Mouse (Mus musculus) MEL (cell line): ENCODE measurements at regions not wholly inside any gene's neighbourhood (a gene's known extent, or its start where the extent isn't known, plus 50 kb on each side); places are given as distances from the start of the nearest gene placed in this dataset.

Experiments
- DNase-seq: peaks from one replicate; pipeline ENCODE4 v3.0.0; 2011; ENCODE audit warnings: low read depth, low spot score
- H3K27ac ChIP-seq: 2 replicates; pipeline ENCODE4 v1.5.1; 2012; ENCODE audit warnings: low read depth, mild to moderate bottlenecking, control low read depth, low read length, moderate library complexity; ENCODE audit not compliant: control insufficient read depth
- H3K27me3 ChIP-seq, 2 experiments: fragments of 150-350 bp in 1 of 2; sonication (generic) in 1 of 2; 2 replicates each; pipeline ENCODE4 v1.6.1; 2012; ENCODE audit warnings: low read length in 2 of 2, mild to moderate bottlenecking in 2 of 2, improper control_type of control experiment in 1 of 2, moderate library complexity in 1 of 2; ENCODE audit not compliant: insufficient read depth in 2 of 2, control insufficient read depth in 1 of 2
- H3K36me3 ChIP-seq, 2 experiments: 2 replicates each; pipeline ENCODE4 v1.6.1; 2012 to 2014; ENCODE audit warnings: low read length in 2 of 2, improper control_type of control experiment in 1 of 2, inconsistent platforms in 1 of 2, mild to moderate bottlenecking in 1 of 2; ENCODE audit not compliant: insufficient read depth in 2 of 2, control insufficient read depth in 1 of 2
- H3K4me1 ChIP-seq, 2 experiments: fragments of 150-350 bp in 1 of 2; sonication (generic) in 1 of 2; 2 replicates each; pipeline ENCODE4 v1.6.1; 2012; ENCODE audit warnings: low read length in 2 of 2, improper control_type of control experiment in 1 of 2, mild to moderate bottlenecking in 1 of 2; ENCODE audit not compliant: insufficient read depth in 2 of 2, control insufficient read depth in 1 of 2
- H3K4me3 ChIP-seq, 2 experiments: fragments of 150-350 bp in 1 of 2; sonication (generic) in 1 of 2; 2 replicates each; pipeline ENCODE4 v1.5.1; 2012; ENCODE audit warnings: low read depth in 2 of 2, low read length in 2 of 2, mild to moderate bottlenecking in 2 of 2, moderate library complexity in 2 of 2, control low read depth in 1 of 2, improper control_type of control experiment in 1 of 2; ENCODE audit not compliant: control insufficient read depth in 1 of 2, insufficient read depth in 1 of 2
- H3K79me2 ChIP-seq: 2 replicates; pipeline ENCODE4 v1.6.1; 2012; ENCODE audit warnings: mild to moderate bottlenecking, low read length, moderate library complexity; ENCODE audit not compliant: control insufficient read depth, poor library complexity, insufficient read depth
- H3K9ac ChIP-seq: 2 replicates; pipeline ENCODE4 v1.6.1; 2012; ENCODE audit warnings: low read depth, mild to moderate bottlenecking, control low read depth, low read length, moderate library complexity; ENCODE audit not compliant: control insufficient read depth, poor library complexity, severe bottlenecking
- H3K9me3 ChIP-seq: fragments of 150-350 bp; sonication (generic); replicated peaks from 2 replicates; pipeline ENCODE4 v1.6.1; 2012; ENCODE audit warnings: mild to moderate bottlenecking, low read length, improper control_type of control experiment, moderate library complexity; ENCODE audit not compliant: insufficient read depth
- BHLHE40 ChIP-seq: IDR thresholded peaks from 2 replicates; pipeline ENCODE4 v1.6.1; 2012; ENCODE audit warnings: low read depth, mild to moderate bottlenecking, inconsistent platforms, low read length, improper control_type of control experiment, borderline replicate concordance
- CHD2 ChIP-seq: IDR thresholded peaks from 2 replicates; pipeline ENCODE4 v1.6.1; 2011; ENCODE audit warnings: low read length, improper control_type of control experiment
- CTCF ChIP-seq, 3 experiments: IDR thresholded peaks in 2 of 3; conservative IDR thresholded peaks in 1 of 3; 2 replicates each; pipeline ENCODE4 v1.5.1; 2011 to 2012; ENCODE audit warnings: low read length in 3 of 3, low read depth in 2 of 3, mild to moderate bottlenecking in 2 of 3, improper control_type of control experiment in 1 of 3, inconsistent platforms in 1 of 3, mixed read lengths in 1 of 3, moderate library complexity in 1 of 3; ENCODE audit not compliant: control insufficient read depth in 1 of 3, insufficient read depth in 1 of 3, poor library complexity in 1 of 3, severe bottlenecking in 1 of 3
- EP300 ChIP-seq, 2 experiments: IDR thresholded peaks; 2 replicates each; pipeline ENCODE4 v1.6.1; 2011; ENCODE audit warnings: improper control_type of control experiment in 2 of 2, low read length in 2 of 2, low read depth in 1 of 2, mild to moderate bottlenecking in 1 of 2
- ETS1 ChIP-seq: IDR thresholded peaks from 2 replicates; pipeline ENCODE4 v1.6.1; 2012; ENCODE audit warnings: low read depth, mild to moderate bottlenecking, inconsistent platforms, low read length, improper control_type of control experiment, moderate library complexity
- GATA1 ChIP-seq: IDR thresholded peaks from 2 replicates; pipeline ENCODE4 v1.6.1; 2011; ENCODE audit warnings: low read depth, low read length, improper control_type of control experiment
- HCFC1 ChIP-seq: IDR thresholded peaks from 2 replicates; pipeline ENCODE4 v1.6.1; 2012; ENCODE audit warnings: low read depth, mild to moderate bottlenecking, inconsistent platforms, low read length, improper control_type of control experiment, moderate library complexity
- JUND ChIP-seq: IDR thresholded peaks from 2 replicates; pipeline ENCODE4 v1.6.1; 2011; ENCODE audit warnings: low read depth, mild to moderate bottlenecking, improper control_type of control experiment, low read length
- MAFK ChIP-seq: IDR thresholded peaks from 2 replicates; pipeline ENCODE4 v1.6.1; 2011; ENCODE audit warnings: low read depth, mild to moderate bottlenecking, low read length, improper control_type of control experiment, borderline replicate concordance
- MAZ ChIP-seq: IDR thresholded peaks from 2 replicates; pipeline ENCODE4 v1.6.1; 2012; ENCODE audit warnings: low read depth, mild to moderate bottlenecking, inconsistent platforms, low read length, improper control_type of control experiment
- MEF2A ChIP-seq: IDR thresholded peaks from 2 replicates; pipeline ENCODE4 v1.6.1; 2014; ENCODE audit warnings: low read depth, mild to moderate bottlenecking, inconsistent platforms, low read length, improper control_type of control experiment; ENCODE audit not compliant: poor library complexity, insufficient replicate concordance, severe bottlenecking; ENCODE audit errors: extremely low read depth
- MXI1 ChIP-seq: IDR thresholded peaks from 2 replicates; pipeline ENCODE4 v1.6.1; 2011; ENCODE audit warnings: mild to moderate bottlenecking, low read depth, low read length, improper control_type of control experiment
- MYC ChIP-seq: IDR thresholded peaks from 2 replicates; pipeline ENCODE4 v1.6.1; 2011; ENCODE audit warnings: low read depth, mild to moderate bottlenecking, low read length, improper control_type of control experiment, moderate library complexity
- POLR2AphosphoS2 ChIP-seq: IDR thresholded peaks from 2 replicates; pipeline ENCODE4 v1.6.1; 2011; ENCODE audit warnings: low read length, improper control_type of control experiment
- POLR2AphosphoS5 ChIP-seq: IDR thresholded peaks from 2 replicates; pipeline ENCODE4 v1.6.1; 2012; ENCODE audit warnings: low read depth, borderline replicate concordance, mild to moderate bottlenecking, inconsistent platforms, low read length, moderate library complexity, mixed read lengths
- RCOR1 ChIP-seq: IDR thresholded peaks from 2 replicates; pipeline ENCODE4 v1.6.1; 2012; ENCODE audit warnings: low read depth, mild to moderate bottlenecking, inconsistent platforms, low read length, improper control_type of control experiment
- SIN3A ChIP-seq: IDR thresholded peaks from 2 replicates; pipeline ENCODE4 v1.6.1; 2012; ENCODE audit warnings: low read length, improper control_type of control experiment, inconsistent platforms
- SMC3 ChIP-seq: IDR thresholded peaks from 2 replicates; pipeline ENCODE4 v1.6.1; 2011; ENCODE audit warnings: low read depth, low read length, improper control_type of control experiment
- TAL1 ChIP-seq: IDR thresholded peaks from 2 replicates; pipeline ENCODE4 v1.6.1; 2012; ENCODE audit warnings: mild to moderate bottlenecking, inconsistent platforms, low read length, moderate library complexity, mixed read lengths
- TBP ChIP-seq: IDR thresholded peaks from 2 replicates; pipeline ENCODE4 v1.8.0; 2011; ENCODE audit warnings: low read depth, low read length, improper control_type of control experiment
- TCF12 ChIP-seq: IDR thresholded peaks from 2 replicates; pipeline ENCODE4 v1.6.1; 2014; ENCODE audit warnings: low read depth, mild to moderate bottlenecking, inconsistent platforms, low read length, improper control_type of control experiment, moderate library complexity
- UBTF ChIP-seq: IDR thresholded peaks from 2 replicates; pipeline ENCODE4 v1.6.1; 2012; ENCODE audit warnings: low read depth, mild to moderate bottlenecking, inconsistent platforms, low read length, improper control_type of control experiment, moderate library complexity, borderline replicate concordance; ENCODE audit not compliant: insufficient read depth
- USF2 ChIP-seq, 2 experiments: IDR thresholded peaks; 2 replicates each; pipeline ENCODE4 v1.6.1; 2011 to 2012; ENCODE audit warnings: improper control_type of control experiment in 2 of 2, low read length in 2 of 2, borderline replicate concordance in 1 of 2, inconsistent platforms in 1 of 2, low read depth in 1 of 2, mild to moderate bottlenecking in 1 of 2; ENCODE audit not compliant: insufficient read depth in 1 of 2
- ZC3H11A ChIP-seq: IDR thresholded peaks from 2 replicates; pipeline ENCODE4 v1.6.1; 2012; ENCODE audit warnings: low read depth, mild to moderate bottlenecking, inconsistent platforms, low read length, improper control_type of control experiment
- ZKSCAN1 ChIP-seq: IDR thresholded peaks from 2 replicates; pipeline ENCODE4 v1.6.1; 2012; ENCODE audit warnings: low read depth, mild to moderate bottlenecking, inconsistent platforms, low read length, improper control_type of control experiment, moderate library complexity

DNA sequence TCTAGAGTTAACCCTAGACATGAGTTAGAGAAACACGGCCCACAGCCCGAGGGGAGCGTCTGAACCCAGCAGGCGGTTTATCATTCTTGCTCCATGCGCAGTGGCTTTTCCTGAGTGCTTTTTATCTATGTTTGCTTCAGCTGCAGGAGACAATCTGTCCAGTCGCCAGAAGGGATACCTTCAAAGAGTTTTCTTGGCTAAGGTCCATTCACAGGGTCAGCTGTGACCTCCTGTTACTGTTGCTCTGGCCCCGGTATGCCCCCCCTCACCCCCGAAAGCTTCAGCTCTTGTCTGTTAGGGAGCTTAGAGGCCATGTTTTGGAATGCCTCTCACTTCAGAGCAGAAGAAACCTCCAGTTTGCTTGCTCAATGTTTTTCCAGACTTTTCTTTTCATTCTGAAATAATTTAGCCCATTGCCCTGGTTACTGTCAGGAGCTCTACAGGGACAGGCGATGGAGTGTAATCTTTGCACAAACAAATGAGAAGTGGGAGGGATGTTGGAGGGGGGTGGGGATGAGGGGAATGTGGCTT is 51.2 kb upstream of the Slc1a3 start (continued):
- TF ChIP-seq CTCF (IDR thresholded peaks at IDR 0.05 in 2 of 3, conservative IDR thresholded peaks at IDR 0.05 in 1 of 3; ENCODE audit: control insufficient read depth in 1 of 3, insufficient read depth in 1 of 3, low read depth in 2 of 3, low read length in 3 of 3, poor library complexity in 1 of 3, severe bottlenecking in 1 of 3) (no peak), MEF2A (no peak), POLR2AphosphoS2 (no peak), ZC3H11A (no peak), GATA1 (peak; percentile 92), MAFK (no peak), POLR2AphosphoS5 (no peak), HCFC1 (no peak), USF2 (IDR thresholded peaks at IDR 0.05; ENCODE audit: borderline replicate concordance in 1 of 2, insufficient read depth in 1 of 2, low read depth in 1 of 2, low read length in 2 of 2) (no peak), SIN3A (0 out of 2 replicates have a peak, but pooled peaks have one; percentile 28), JUND (no peak), TCF12 (peak; percentile 97), SMC3 (no peak), ETS1 (peak; percentile 94), UBTF (no peak), MAZ (no peak), CHD2 (no peak)

DNA sequence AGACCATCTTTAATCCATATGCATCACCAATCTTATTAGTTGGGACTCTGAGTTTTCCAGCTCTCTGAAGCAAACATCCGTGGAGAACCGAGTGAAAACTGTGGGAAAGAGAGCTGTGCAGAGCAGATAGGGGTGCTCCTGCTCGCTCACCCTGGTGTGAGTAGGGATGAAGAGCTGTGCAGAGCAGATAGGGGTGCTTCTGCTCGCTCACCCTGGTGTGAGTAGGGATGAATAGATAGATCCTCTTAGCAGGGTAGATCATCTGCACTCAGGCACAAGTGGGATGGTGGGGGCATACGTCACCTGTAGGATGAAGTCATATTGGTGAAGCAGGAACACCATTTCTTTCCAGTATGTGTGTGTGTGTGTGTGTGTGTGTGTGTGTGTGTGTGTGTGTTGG is 50.6 kb upstream of the Slc1a3 start:
- no peaks in the 10 kb centered on the region for H3K27me3 ChIP-seq
- no peaks in the 10 kb centered on the region for H3K9me3 ChIP-seq
- H3K4me3 ChIP-seq = peak overlapping the region; percentile 43 to 46
- peak overlapping the region; percentile 99 for H3K27ac ChIP-seq
- H3K36me3 ChIP-seq = peaks cover 0 to 31% of the 10 kb centered on the region in 2 experiments; a peak in 2 of 4 replicates
- peak overlapping the region; percentile 64 for H3K9ac ChIP-seq
- no peaks in the 10 kb centered on the region for H3K79me2 ChIP-seq
- DNase-seq = peak; percentile 82
- no peak for TF ChIP-seq CHD2
- peak; percentile 11; the same call in 1 of the 2 replicates for TF ChIP-seq SIN3A
- TF ChIP-seq BHLHE40 = 0 out of 2 replicates have a peak, but pooled peaks have one; percentile 3
- TF ChIP-seq ETS1 = peak; percentile 79
- TF ChIP-seq MYC = 0 out of 2 replicates have a peak, but pooled peaks have one; percentile 3
- peak; percentile 90 for TF ChIP-seq TCF12
- TF ChIP-seq TBP = no peak
- peak; percentile 72 for TF ChIP-seq GATA1
- TF ChIP-seq TAL1 = peak; percentile 87
- peak; percentile 58; the same call in 1 of the 2 replicates for TF ChIP-seq RCOR1
- peak; percentile 79 to 88 for TF ChIP-seq EP300 (IDR thresholded peaks at IDR 0.05; ENCODE audit: low read depth in 1 of 2, low read length in 2 of 2)
- TF ChIP-seq MXI1 = 0 out of 2 replicates have a peak, but pooled peaks have one; percentile 14
- TF ChIP-seq POLR2AphosphoS5 = peak; percentile 33; the same call in 1 of the 2 replicates
- no peak for TF ChIP-seq ZKSCAN1
- H3K4me1 ChIP-seq = peaks cover 18 to 36% of the 10 kb centered on the region in 2 experiments
